25 mouse cellular contexts compared by ENCODE assay signal in genomic region chr10:85421629-85422012, GRCm38 (mm10). TPM values are rescaled to one million over a fixed set of nuclear protein-coding genes. Genes with fewer than 3 reads are reported as not detected.
A peak's percentile ranks its signal among the peaks of the same experiment; 100 is the strongest.
DNase-seq lines count a peak whose midpoint lies in the region; ATAC-seq and TF ChIP-seq lines count a peak whose summit lies in the region.
"Had no signal": no experiment of that assay in that cellular context is flagged by ENCODE, and none has a peak within 500 bp of the region (broad histone marks: within the 10 kb centered on the region; RNA-seq: fewer than 3 reads in every experiment).

No protein-coding gene starts in this region.

- H3K4me2 ChIP-seq in midbrain, embryonic 16.5 days (ENCODE audit: low read length), result no peak overlapping the region
- no peak overlapping the region for H3K4me2 ChIP-seq in hindbrain, embryonic 16.5 days (ENCODE audit: low read length)
- peak overlapping the region; percentile 14; the same call in 1 of the 2 replicates for H3K4me2 ChIP-seq in midbrain, embryonic 13.5 days (replicated peaks)
- H3K4me2 ChIP-seq: embryonic facial prominence, embryonic 15.5 days; heart, embryonic 11.5 days; stomach, embryonic 15.5 days had no signal

- H3K4me3 ChIP-seq in midbrain, embryonic 10.5 days, result no peak overlapping the region
- no peak overlapping the region for H3K4me3 ChIP-seq in midbrain, embryonic 16.5 days (ENCODE audit: low read depth, low read length)
- H3K4me3 ChIP-seq in hindbrain, embryonic 16.5 days (ENCODE audit: low read length), result no peak overlapping the region
- H3K4me3 ChIP-seq in midbrain, embryonic 13.5 days (replicated peaks), result no peak overlapping the region
- H3K4me3 ChIP-seq in layer of hippocampus, adult 2 months, result no peak overlapping the region
- H3K4me3 ChIP-seq: embryonic facial prominence, embryonic 10.5 days; embryonic facial prominence, embryonic 15.5 days; stomach, embryonic 15.5 days had no signal

- peak overlapping the region; percentile 70; the same call in 1 of the 2 replicates for H3K27ac ChIP-seq in midbrain, embryonic 10.5 days (replicated peaks)
- no peak overlapping the region for H3K27ac ChIP-seq in midbrain, embryonic 16.5 days (ENCODE audit: low read length)
- peak overlapping the region; percentile 2; the same call in 1 of the 2 replicates for H3K27ac ChIP-seq in hindbrain, embryonic 16.5 days (ENCODE audit: low read depth, low read length)
- peak overlapping the region; percentile 1 for H3K27ac ChIP-seq in midbrain, embryonic 13.5 days
- H3K27ac ChIP-seq in layer of hippocampus, adult 2 months, result no peak overlapping the region
- H3K27ac ChIP-seq: embryonic facial prominence, embryonic 10.5 days; embryonic facial prominence, embryonic 15.5 days; liver, embryonic 14.5 days; macrophage; stomach, embryonic 15.5 days had no signal

- H3K36me3 ChIP-seq in midbrain, embryonic 10.5 days, result no peaks in the 10 kb centered on the region
- H3K36me3 ChIP-seq in midbrain, embryonic 16.5 days (ENCODE audit: control insufficient read depth, insufficient read depth, low read length), result no peaks in the 10 kb centered on the region
- no peaks in the 10 kb centered on the region for H3K36me3 ChIP-seq in hindbrain, embryonic 16.5 days (ENCODE audit: control insufficient read depth, insufficient read depth, low read length)
- no peaks in the 10 kb centered on the region for H3K36me3 ChIP-seq in midbrain, embryonic 13.5 days
- H3K36me3 ChIP-seq: embryonic facial prominence, embryonic 10.5 days; embryonic facial prominence, embryonic 15.5 days; stomach, embryonic 15.5 days had no signal

- WGBS in midbrain, embryonic 10.5 days, result 76% methylated on average over 4 of the region's 4 CpGs
- 32% methylated on average over 4 of the region's 4 CpGs for WGBS in midbrain, embryonic 16.5 days
- 48% methylated on average over 4 of the region's 4 CpGs for WGBS in hindbrain, embryonic 16.5 days
- WGBS in midbrain, embryonic 13.5 days, result 28% methylated on average over 4 of the region's 4 CpGs

- no peak for ATAC-seq in midbrain, embryonic 16.5 days
- no peak; the same call in 1 of the 2 replicates for ATAC-seq in hindbrain, embryonic 16.5 days
- peak; percentile 62 for ATAC-seq in midbrain, embryonic 13.5 days
- no peak for ATAC-seq in megakaryocyte progenitor cell, adult 5-6 weeks (replicated peaks; ENCODE audit: poor library complexity)
- ATAC-seq: forebrain, embryonic 16.5 days; inflammation-experienced regulatory T-cells, adult 6 months had no signal

- peaks cover 15% of the 10 kb centered on the region for H3K4me1 ChIP-seq in midbrain, embryonic 10.5 days
- H3K4me1 ChIP-seq in midbrain, embryonic 16.5 days (ENCODE audit: control insufficient read depth, insufficient read depth, low read length), result peaks cover 13% of the 10 kb centered on the region
- H3K4me1 ChIP-seq in hindbrain, embryonic 16.5 days (ENCODE audit: control insufficient read depth, insufficient read depth, low read depth, low read length), result peaks cover 7% of the 10 kb centered on the region
- peaks cover 19% of the 10 kb centered on the region for H3K4me1 ChIP-seq in midbrain, embryonic 13.5 days (replicated peaks)
- H3K4me1 ChIP-seq: embryonic facial prominence, embryonic 10.5 days; embryonic facial prominence, embryonic 15.5 days; stomach, embryonic 15.5 days had no signal

- no peak for DNase-seq in midbrain, embryonic 10.5 days (ENCODE audit: low spot score)
- DNase-seq in layer of hippocampus, adult 2 months (ENCODE audit: low spot score in 2 of 2), result no peak
- DNase-seq: adrenal gland, postnatal 36 days; B cell, adult 2 months; cerebellum, adult 18-20 months; gastrocnemius, postnatal 10 days; heart, adult 11 months; heart, postnatal 36 days; kidney, adult 11 months; kidney, postnatal 14 days; liver; lung, adult 2 months; lung, postnatal 10 days had no signal

- no peaks in the 10 kb centered on the region for H3K9me3 ChIP-seq in midbrain, embryonic 10.5 days (replicated peaks)
- no peaks in the 10 kb centered on the region for H3K9me3 ChIP-seq in midbrain, embryonic 16.5 days (replicated peaks; ENCODE audit: control insufficient read depth, low read length, poor library complexity, severe bottlenecking)
- no peaks in the 10 kb centered on the region for H3K9me3 ChIP-seq in hindbrain, embryonic 16.5 days (ENCODE audit: control insufficient read depth, low read length)
- no peaks in the 10 kb centered on the region for H3K9me3 ChIP-seq in midbrain, embryonic 13.5 days
- H3K9me3 ChIP-seq: embryonic facial prominence, embryonic 10.5 days; embryonic facial prominence, embryonic 15.5 days; stomach, embryonic 15.5 days had no signal

- H3K27me3 ChIP-seq in midbrain, embryonic 10.5 days (ENCODE audit: low read depth, poor library complexity, severe bottlenecking), result no peaks in the 10 kb centered on the region
- H3K27me3 ChIP-seq in midbrain, embryonic 16.5 days (ENCODE audit: control insufficient read depth, insufficient read depth, low read depth, low read length), result no peaks in the 10 kb centered on the region
- no peaks in the 10 kb centered on the region for H3K27me3 ChIP-seq in hindbrain, embryonic 16.5 days (replicated peaks; ENCODE audit: control insufficient read depth, insufficient read depth, low read length)
- no peaks in the 10 kb centered on the region for H3K27me3 ChIP-seq in midbrain, embryonic 13.5 days
- H3K27me3 ChIP-seq: embryonic facial prominence, embryonic 15.5 days; stomach, embryonic 15.5 days had no signal

- no peak for TF ChIP-seq CTCF in layer of hippocampus, adult 2 months (conservative IDR thresholded peaks at IDR 0.05)

- H3K9ac ChIP-seq in midbrain, embryonic 16.5 days (ENCODE audit: low read depth, low read length), result no peak overlapping the region
- H3K9ac ChIP-seq in hindbrain, embryonic 16.5 days (ENCODE audit: low read depth, low read length), result no peak overlapping the region
- no peak overlapping the region for H3K9ac ChIP-seq in midbrain, embryonic 13.5 days (replicated peaks)
- H3K9ac ChIP-seq: embryonic facial prominence, embryonic 15.5 days; liver, embryonic 14.5 days; stomach, embryonic 15.5 days had no signal

RNA-seq across cellular contexts. Expression of gene Btbd11, which starts 35.0 kb away (rescaled TPM):
- polyA plus RNA-seq in midbrain, embryonic 10.5 days (2016; fragmentation: Nextera tagmentation; extraction: Ambion mirVana), result 4.7 and 6.0 TPM in 2 replicates
- polyA plus RNA-seq in midbrain, embryonic 16.5 days (2015; fragmentation: Nextera tagmentation; extraction: Ambion mirVana), result 17.2 and 20.3 TPM in 2 replicates
- 25.4 and 25.7 TPM in 2 replicates for polyA plus RNA-seq in hindbrain, embryonic 16.5 days (2015; fragmentation: Nextera tagmentation; extraction: Ambion mirVana)
- polyA plus RNA-seq in midbrain, embryonic 13.5 days (2015; fragmentation: Nextera tagmentation; extraction: Ambion mirVana), result 10.3 and 10.7 TPM in 2 replicates
- 10 to 100 TPM; 19.6 to 20.1 TPM for total RNA-seq in layer of hippocampus, adult 2 months (2021)
- total RNA-seq in megakaryocyte progenitor cell, adult 5-6 weeks (2015), result 2.7 and 2.8 TPM in 2 replicates
- total RNA-seq in megakaryocyte progenitor cell, adult 5-6 weeks (2017), result 1.6 and 2.2 TPM in 2 replicates

Comparison
In these comparisons a context has a peak if more than half of its experiments do, and no peak if none do; other contexts are left out.
1. H3K27ac ChIP-seq: peak in midbrain, embryonic 10.5 days (single experiment), hindbrain, embryonic 16.5 days (single experiment) and midbrain, embryonic 13.5 days (single experiment); none in midbrain, embryonic 16.5 days (single experiment) and layer of hippocampus, adult 2 months (single experiment).